Mouse (Mus musculus) heart, embryonic 14.5 days (tissue): ENCODE measurements around the gene Mrpl55. TPM values are rescaled to one million over a fixed set of nuclear protein-coding genes. Genes with fewer than 3 reads are reported as not detected.

Experiments
- ATAC-seq: fragments of 200-750 bp; cut with Nextera tagmentation; 2 replicates; pipeline ENCODE4 v1.8.0; 2017; ENCODE audit warnings: low read depth, moderate TSS enrichment; ENCODE audit not compliant: insufficient number of reproducible peaks, insufficient read depth, low FRiP score
- H3K27ac ChIP-seq, 2 experiments: fragments of 200-500 bp in 1 of 2; fragments of 300-500 bp in 1 of 2; sonication (generic) in 1 of 2; replicated peaks in 1 of 2; 2 replicates each; pipeline ENCODE4 v1.5.1; 2012 to 2014; ENCODE audit warnings: low read depth in 2 of 2, low read length in 2 of 2, control low read depth in 1 of 2, mild to moderate bottlenecking in 1 of 2, mixed read lengths in 1 of 2; ENCODE audit not compliant: control insufficient read depth in 1 of 2, insufficient read depth in 1 of 2
- H3K27me3 ChIP-seq: fragments of 300-500 bp; sonication (generic); 2 replicates; pipeline ENCODE4 v1.6.1; 2014; ENCODE audit warnings: mild to moderate bottlenecking, low read length, control low read depth; ENCODE audit not compliant: control insufficient read depth, insufficient read depth
- H3K36me3 ChIP-seq: fragments of 300-500 bp; sonication (generic); 2 replicates; pipeline ENCODE4 v1.6.1; 2014; ENCODE audit warnings: mild to moderate bottlenecking, control low read depth, low read length, mixed read lengths; ENCODE audit not compliant: control insufficient read depth, insufficient read depth
- H3K4me1 ChIP-seq, 2 experiments: fragments of 200-500 bp in 1 of 2; fragments of 300-500 bp in 1 of 2; sonication (generic) in 1 of 2; 2 replicates each; pipeline ENCODE4 v1.6.1; 2012 to 2014; ENCODE audit warnings: low read length in 2 of 2, control low read depth in 1 of 2, mixed read lengths in 1 of 2; ENCODE audit not compliant: control insufficient read depth in 2 of 2, insufficient read depth in 2 of 2
- H3K4me2 ChIP-seq: fragments of 300-500 bp; sonication (generic); 2 replicates; pipeline ENCODE4 v1.6.1; 2014; ENCODE audit warnings: mild to moderate bottlenecking, low read length
- H3K4me3 ChIP-seq, 2 experiments: fragments of 200-500 bp in 1 of 2; fragments of 300-500 bp in 1 of 2; sonication (generic) in 1 of 2; 2 replicates each; pipeline ENCODE4 v1.5.1; 2012 to 2014; ENCODE audit warnings: low read length in 2 of 2, mild to moderate bottlenecking in 2 of 2, control low read depth in 1 of 2, low read depth in 1 of 2, moderate library complexity in 1 of 2; ENCODE audit not compliant: control insufficient read depth in 1 of 2, insufficient read depth in 1 of 2
- H3K9ac ChIP-seq: fragments of 300-500 bp; sonication (generic); 2 replicates; pipeline ENCODE4 v1.6.1; 2014; ENCODE audit warnings: mild to moderate bottlenecking, low read length
- H3K9me3 ChIP-seq: fragments of 300-500 bp; sonication (generic); 2 replicates; pipeline ENCODE4 v1.6.1; 2016; ENCODE audit warnings: low read length, control low read depth; ENCODE audit not compliant: control insufficient read depth
- WGBS: fragments of 180-500 bp; shearing (Covaris S2); extraction: QIAGEN DNeasy Blood & Tissue Kit; methylation state at CpG from one replicate; pipeline ENCODE4 v1.1.7; 2014; 5-methylcytosine and 5-hydroxymethylcytosine counted together
- polyA plus RNA-seq: library from polyadenylated mRNA; unstranded; fragments of >200 nt; fragmentation: Nextera tagmentation; extraction: Ambion mirVana; gene quantifications from 2 replicates; pipeline ENCODE4 v1.2.1, GENCODE M21; 2014

The Mrpl55 gene
- polyA plus RNA-seq, 1 experiment from 2014 or later: 133 TPM

DNA sequence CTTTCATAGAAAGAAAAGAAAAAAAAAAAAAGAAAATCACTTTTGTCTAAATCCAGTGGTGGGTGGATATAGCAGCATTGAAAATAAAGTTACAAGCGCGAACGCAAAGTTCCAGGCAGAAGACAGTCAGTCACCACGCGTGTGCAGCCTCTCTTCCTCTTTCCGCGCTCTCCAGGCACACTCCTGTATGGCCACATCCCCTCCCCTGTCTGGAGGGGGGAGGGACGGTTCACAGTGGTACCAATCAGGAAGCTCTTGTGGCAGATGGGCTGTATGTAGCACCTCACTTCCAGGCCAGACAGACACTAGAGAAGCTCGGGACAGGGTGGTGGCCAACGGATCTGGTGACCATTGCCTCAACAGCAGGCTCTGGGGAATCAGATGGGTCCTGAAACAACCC lies 45.8 kb downstream of the Mrpl55 start:
- Histone ChIP-seq H3K4me1 (no peaks in the 10 kb centered on the region), H3K27me3 (peaks cover 54% of the 10 kb centered on the region), H3K27ac (no peak overlapping the region), H3K9ac (no peak overlapping the region), H3K36me3 (no peaks in the 10 kb centered on the region), H3K4me2 (no peak overlapping the region), H3K9me3 (no peaks in the 10 kb centered on the region), H3K4me3 (no peak overlapping the region)
- no peak for ATAC-seq
- WGBS: 51% methylated on average over 10 of the region's 10 CpGs

Other genes with a start within 250 kb of the Mrpl55 start
- 34.0 and 40.8 TPM in 2 replicates for gene Hist3h2a, start 247.8 kb upstream of the Mrpl55 start, polyA plus RNA-seq
- gene Trim17, start 247.8 kb upstream of the Mrpl55 start, polyA plus RNA-seq: 0.11 and 0.47 TPM in 2 replicates
- gene Trim11, start 224.4 kb upstream of the Mrpl55 start, polyA plus RNA-seq: 33.4 and 36.1 TPM in 2 replicates
- gene Obscn, start 66.1 kb upstream of the Mrpl55 start, polyA plus RNA-seq: 69.1 and 69.4 TPM in 2 replicates
- 4.6 and 4.9 TPM in 2 replicates for gene Iba57, start 38.7 kb upstream of the Mrpl55 start, polyA plus RNA-seq
- gene Gjc2, start 19.3 kb upstream of the Mrpl55 start, polyA plus RNA-seq: 0.23 and 0.39 TPM in 2 replicates
- gene Guk1, start 10.3 kb upstream of the Mrpl55 start, polyA plus RNA-seq: 133 and 136 TPM in 2 replicates
- gene 2310033P09Rik, start 5.8 kb downstream of the Mrpl55 start, polyA plus RNA-seq: 20.0 and 22.1 TPM in 2 replicates
- 556 and 557 TPM in 2 replicates for gene Arf1, start 25.8 kb downstream of the Mrpl55 start, polyA plus RNA-seq
- gene Wnt3a, start 88.3 kb downstream of the Mrpl55 start, polyA plus RNA-seq: not detected in 2 replicates
- gene Wnt9a, start 104.4 kb downstream of the Mrpl55 start, polyA plus RNA-seq: 0.97 and 1.2 TPM in 2 replicates
- gene Prss38, start 173.2 kb downstream of the Mrpl55 start, polyA plus RNA-seq: not detected in 2 replicates
- gene Jmjd4, start 247.6 kb downstream of the Mrpl55 start, polyA plus RNA-seq: 10.8 and 11.4 TPM in 2 replicates
- 93.8 and 98.8 TPM in 2 replicates for gene Snap47, start 248.7 kb downstream of the Mrpl55 start, polyA plus RNA-seq